Mouse (Mus musculus): ENCODE results near the gene Dnajc22. TPM values are rescaled to one million over a fixed set of nuclear protein-coding genes. Genes with fewer than 3 reads are reported as not detected.
A peak's percentile ranks its signal among the peaks of the same experiment; 100 is the strongest.
"Not testable (repeated sequence)": the region's sequence is repeated elsewhere in the genome, so short reads cannot be mapped to it uniquely, and the experiment has no call there.

Dnajc22 gene
- polyA plus RNA-seq (2012; ENCODE audit: insufficient read depth, low replicate concordance): not detected in 2 replicates

DNA sequence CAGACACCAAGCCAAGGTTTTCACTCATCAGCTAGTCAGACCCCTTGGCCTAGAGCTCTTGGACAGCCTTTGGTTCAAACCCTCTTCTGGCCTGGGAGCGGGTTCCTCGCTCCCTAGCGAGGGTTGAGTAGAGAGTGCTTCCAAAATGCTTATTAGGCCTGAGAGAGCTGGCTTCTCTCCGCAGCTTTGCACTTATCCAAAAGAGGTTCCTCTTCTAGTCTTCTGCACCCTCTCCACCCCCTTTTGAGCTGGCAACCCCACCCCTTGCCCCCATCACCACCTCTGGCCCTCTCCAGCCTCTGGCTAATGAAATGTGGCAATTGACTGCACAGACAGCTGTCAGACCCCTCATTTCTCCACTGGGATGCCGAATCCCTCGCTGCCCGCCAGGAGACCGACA, at the start of gene Dnajc22:
Dnajc22 (plus strand) TSS at position 301 of the 400 bp plus-strand sequence.
- Histone ChIP-seq H3K4me3 (replicated peaks) (peak within 1 kb of the TSS; percentile 89), H3K36me3 (replicated peaks; ENCODE audit: low read length) (no peaks in the 10 kb centered on the region), H3K27me3 (replicated peaks) (peaks cover 93% of the 10 kb centered on the region), H3K4me1 (peaks cover 60% of the 10 kb centered on the region), H3K9me3 (no peaks in the 10 kb centered on the region)
- TF ChIP-seq FLI1 (IDR thresholded peaks at IDR 0.05; ENCODE audit: low read length): no peak
- TF ChIP-seq GATA1 (IDR thresholded peaks at IDR 0.05; ENCODE audit: borderline replicate concordance, low read length): no peak

DNA sequence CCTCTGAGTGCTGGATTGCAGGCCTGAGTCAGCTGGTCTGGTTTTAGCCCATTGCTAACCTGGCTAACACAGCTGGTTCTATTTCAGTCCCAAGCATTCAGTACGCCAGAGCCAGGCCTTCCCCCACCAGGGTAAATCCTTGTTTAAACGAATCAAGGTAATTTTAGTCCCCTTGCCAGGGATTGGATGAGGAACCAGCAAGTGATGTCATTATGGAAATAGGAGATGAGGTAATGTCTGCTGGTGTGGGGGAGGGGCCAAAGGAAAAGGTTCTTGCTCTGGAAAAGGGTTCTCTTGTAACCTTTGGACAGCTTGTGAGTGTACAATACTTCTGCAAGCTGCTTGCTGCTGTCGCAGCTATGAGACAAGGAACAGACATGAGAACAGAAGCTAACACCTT, 48.1 kb upstream of the Dnajc22 start:
- Histone ChIP-seq H3K4me3 (replicated peaks) (no peak overlapping the region), H3K4me1 (peaks cover 30% of the 10 kb centered on the region), H3K36me3 (replicated peaks; ENCODE audit: low read length) (peaks cover 5% of the 10 kb centered on the region), H3K27me3 (replicated peaks) (peaks cover 24% of the 10 kb centered on the region), H3K9me3 (peaks cover 9% of the 10 kb centered on the region)
- no peak for TF ChIP-seq FLI1 (IDR thresholded peaks at IDR 0.05; ENCODE audit: low read length)
- no peak for TF ChIP-seq GATA1 (IDR thresholded peaks at IDR 0.05; ENCODE audit: borderline replicate concordance, low read length)

DNA sequence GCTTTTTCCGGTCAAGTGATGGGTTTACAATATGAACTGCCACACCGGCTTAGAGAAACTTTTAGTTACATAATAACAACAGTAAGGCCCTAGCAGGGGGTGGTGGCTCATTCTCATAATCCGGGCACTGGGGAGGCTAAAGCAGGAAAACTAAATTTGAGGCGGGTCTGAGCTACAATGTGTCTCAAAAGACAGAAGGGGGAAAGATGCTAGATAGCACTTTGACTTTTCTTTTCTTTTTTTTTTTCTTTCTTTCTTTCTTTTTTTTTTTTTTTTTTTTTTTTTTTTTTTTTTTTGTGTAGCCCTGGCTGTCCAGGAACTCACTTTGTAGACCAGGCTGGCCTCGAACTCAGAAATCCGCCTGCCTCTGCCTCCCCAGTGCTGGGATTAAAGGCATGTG, 47.2 kb upstream of the Dnajc22 start:
- Histone ChIP-seq H3K27me3 (replicated peaks) (peaks cover 27% of the 10 kb centered on the region), H3K4me1 (peaks cover 30% of the 10 kb centered on the region)
- not testable (repeated sequence) for H3K4me3 ChIP-seq (replicated peaks); H3K9me3 ChIP-seq; H3K36me3 ChIP-seq (replicated peaks; ENCODE audit: low read length)

DNA sequence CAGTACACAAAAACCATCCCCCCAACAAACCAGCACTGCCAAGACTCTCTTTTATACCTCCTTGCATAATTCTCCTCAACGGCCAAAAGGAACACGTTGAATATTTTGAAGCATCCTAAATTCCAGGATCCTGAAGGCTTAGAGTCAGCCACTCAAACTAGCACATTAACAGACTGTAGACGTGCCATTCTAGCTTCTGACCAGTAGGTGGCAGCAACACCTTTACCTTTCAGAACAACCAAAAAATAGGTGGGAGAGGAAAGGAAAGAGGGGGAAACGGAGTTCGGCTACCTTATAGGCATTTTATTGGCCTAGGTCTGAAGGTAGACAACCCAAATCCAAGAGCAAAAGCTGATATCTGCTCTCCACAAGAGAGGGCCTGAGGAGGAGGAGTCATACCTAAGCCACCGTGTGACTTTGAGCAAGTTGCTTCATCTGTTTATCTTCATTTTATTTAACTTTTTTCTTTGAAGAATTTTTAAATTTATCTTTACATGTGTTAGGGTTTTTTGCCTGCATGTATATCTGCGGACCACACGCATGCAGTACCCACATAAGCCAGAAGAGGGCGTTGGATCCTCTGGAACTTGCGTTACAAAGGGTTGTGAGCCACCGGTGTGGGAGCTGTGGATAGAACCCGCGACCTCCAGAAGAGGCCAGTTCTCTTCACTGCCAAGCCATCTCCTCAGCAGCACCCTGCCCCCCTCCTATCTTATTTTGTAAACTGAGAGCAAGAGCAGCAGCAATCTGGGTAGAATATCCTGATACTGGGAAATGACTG, 43.3 kb upstream of the Dnajc22 start:
- Histone ChIP-seq H3K9me3 (peaks cover 2% of the 10 kb centered on the region), H3K36me3 (replicated peaks; ENCODE audit: low read length) (no peaks in the 10 kb centered on the region), H3K27me3 (replicated peaks) (peaks cover 47% of the 10 kb centered on the region), H3K4me3 (replicated peaks) (peak overlapping the region; percentile 75), H3K4me1 (peaks cover 36% of the 10 kb centered on the region)
- TF ChIP-seq GATA1 (IDR thresholded peaks at IDR 0.05; ENCODE audit: borderline replicate concordance, low read length) (no peak), FLI1 (IDR thresholded peaks at IDR 0.05; ENCODE audit: low read length) (no peak)

DNA sequence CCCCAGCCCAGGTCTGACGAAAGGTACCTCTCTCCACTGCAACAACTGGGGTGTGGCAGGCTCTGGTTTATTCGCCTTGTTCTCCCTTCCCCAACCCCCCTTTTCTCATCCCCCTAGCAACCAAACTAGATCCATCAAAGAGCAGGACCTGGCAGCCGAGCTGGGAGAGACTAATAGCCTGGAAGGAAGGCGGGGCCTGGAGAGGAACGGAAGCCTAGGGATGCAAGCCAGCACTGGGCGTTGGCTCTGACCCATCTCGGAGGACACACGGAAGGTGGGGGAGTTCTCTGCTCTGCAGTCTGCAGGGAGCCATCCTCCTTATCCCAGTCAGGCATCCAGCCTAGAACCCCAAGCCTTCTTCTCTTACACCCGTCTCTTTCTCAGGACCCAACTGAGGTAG, 39.6 kb upstream of the Dnajc22 start:
- no peak for TF ChIP-seq GATA1 (IDR thresholded peaks at IDR 0.05; ENCODE audit: borderline replicate concordance, low read length)
- no peak for TF ChIP-seq FLI1 (IDR thresholded peaks at IDR 0.05; ENCODE audit: low read length)
- Histone ChIP-seq H3K4me3 (replicated peaks) (no peak overlapping the region), H3K36me3 (replicated peaks; ENCODE audit: low read length) (no peaks in the 10 kb centered on the region), H3K27me3 (replicated peaks) (peaks cover 76% of the 10 kb centered on the region), H3K9me3 (no peaks in the 10 kb centered on the region), H3K4me1 (peaks cover 55% of the 10 kb centered on the region)

DNA sequence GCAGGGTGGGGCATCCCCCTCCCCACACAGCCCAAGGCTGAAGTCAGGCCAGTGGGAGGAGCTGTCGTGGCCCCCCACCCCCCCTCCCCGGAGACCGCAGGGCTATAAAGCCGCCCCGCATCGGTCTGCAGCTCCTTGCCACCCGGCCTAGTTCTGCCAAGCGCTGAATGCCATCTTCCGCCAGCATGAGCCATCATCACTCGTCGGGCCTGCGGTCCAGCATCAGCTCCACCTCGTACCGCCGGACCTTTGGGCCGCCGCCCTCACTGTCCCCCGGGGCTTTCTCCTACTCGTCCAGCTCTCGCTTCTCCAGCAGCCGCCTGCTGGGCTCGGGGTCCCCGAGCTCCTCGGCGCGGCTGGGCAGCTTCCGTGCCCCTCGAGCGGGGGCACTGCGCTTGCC, 37.9 kb upstream of the Dnajc22 start, which contains the start of gene Prph:
Prph (plus strand) TSS at position 135 of the 400 bp plus-strand sequence.
- TF ChIP-seq GATA1 (IDR thresholded peaks at IDR 0.05; ENCODE audit: borderline replicate concordance, low read length) (no peak), FLI1 (IDR thresholded peaks at IDR 0.05; ENCODE audit: low read length) (no peak)
- Histone ChIP-seq H3K27me3 (replicated peaks) (peaks cover 89% of the 10 kb centered on the region), H3K9me3 (peaks cover 8% of the 10 kb centered on the region), H3K4me3 (replicated peaks) (peak within 1 kb of the TSS; percentile 87), H3K4me1 (peaks cover 45% of the 10 kb centered on the region), H3K36me3 (replicated peaks; ENCODE audit: low read length) (no peaks in the 10 kb centered on the region)

DNA sequence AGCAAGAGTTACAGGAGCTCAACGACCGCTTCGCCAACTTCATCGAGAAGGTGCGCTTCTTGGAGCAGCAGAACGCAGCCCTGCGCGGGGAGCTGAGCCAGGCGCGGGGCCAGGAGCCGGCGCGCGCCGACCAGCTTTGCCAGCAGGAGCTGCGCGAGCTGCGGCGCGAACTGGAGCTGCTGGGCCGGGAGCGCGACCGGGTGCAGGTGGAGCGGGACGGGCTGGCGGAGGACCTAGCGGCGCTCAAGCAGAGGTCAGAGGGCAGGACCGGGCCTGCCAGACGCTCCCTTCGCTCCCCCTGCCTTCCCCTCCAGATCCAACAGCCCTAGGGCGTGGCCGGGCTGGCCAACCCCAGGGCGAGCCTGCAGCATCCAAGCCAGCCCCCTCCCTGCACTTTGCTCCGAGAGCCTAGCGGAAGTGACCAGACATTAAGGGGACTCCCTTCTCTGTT, 37.4 kb upstream of the Dnajc22 start:
- Histone ChIP-seq H3K4me3 (replicated peaks) (peak overlapping the region; percentile 87), H3K27me3 (replicated peaks) (peaks cover 93% of the 10 kb centered on the region), H3K9me3 (peaks cover 8% of the 10 kb centered on the region), H3K4me1 (peaks cover 40% of the 10 kb centered on the region), H3K36me3 (replicated peaks; ENCODE audit: low read length) (no peaks in the 10 kb centered on the region)
- TF ChIP-seq GATA1 (IDR thresholded peaks at IDR 0.05; ENCODE audit: borderline replicate concordance, low read length) (no peak), FLI1 (IDR thresholded peaks at IDR 0.05; ENCODE audit: low read length) (no peak)

DNA sequence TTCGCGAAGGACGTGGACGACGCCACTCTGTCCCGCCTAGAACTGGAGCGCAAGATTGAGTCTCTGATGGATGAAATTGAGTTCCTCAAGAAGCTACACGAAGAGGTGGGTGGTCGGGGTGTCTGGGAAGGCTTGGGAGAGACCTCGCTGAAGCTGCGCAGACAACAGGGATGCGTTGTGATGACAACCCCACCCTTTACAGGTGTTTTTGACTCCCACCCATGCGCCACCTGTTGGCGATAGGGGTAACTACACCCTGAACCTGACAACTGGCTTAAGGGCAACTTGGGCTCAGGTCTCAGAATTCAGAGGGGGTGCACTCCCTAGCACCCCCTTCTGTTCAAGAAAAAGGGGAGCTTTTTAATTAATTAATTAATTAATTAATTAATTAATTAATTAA, 36.6 kb upstream of the Dnajc22 start:
- H3K27me3 ChIP-seq (replicated peaks): peaks cover 93% of the 10 kb centered on the region
- peak overlapping the region; percentile 87 for H3K4me3 ChIP-seq (replicated peaks)
- H3K4me1 ChIP-seq: peaks cover 36% of the 10 kb centered on the region
- TF ChIP-seq FLI1 (IDR thresholded peaks at IDR 0.05; ENCODE audit: low read length) (no peak), GATA1 (IDR thresholded peaks at IDR 0.05; ENCODE audit: borderline replicate concordance, low read length) (no peak)
- H3K36me3 ChIP-seq (replicated peaks; ENCODE audit: low read length): no peaks in the 10 kb centered on the region
- H3K9me3 ChIP-seq: peaks cover 8% of the 10 kb centered on the region

DNA sequence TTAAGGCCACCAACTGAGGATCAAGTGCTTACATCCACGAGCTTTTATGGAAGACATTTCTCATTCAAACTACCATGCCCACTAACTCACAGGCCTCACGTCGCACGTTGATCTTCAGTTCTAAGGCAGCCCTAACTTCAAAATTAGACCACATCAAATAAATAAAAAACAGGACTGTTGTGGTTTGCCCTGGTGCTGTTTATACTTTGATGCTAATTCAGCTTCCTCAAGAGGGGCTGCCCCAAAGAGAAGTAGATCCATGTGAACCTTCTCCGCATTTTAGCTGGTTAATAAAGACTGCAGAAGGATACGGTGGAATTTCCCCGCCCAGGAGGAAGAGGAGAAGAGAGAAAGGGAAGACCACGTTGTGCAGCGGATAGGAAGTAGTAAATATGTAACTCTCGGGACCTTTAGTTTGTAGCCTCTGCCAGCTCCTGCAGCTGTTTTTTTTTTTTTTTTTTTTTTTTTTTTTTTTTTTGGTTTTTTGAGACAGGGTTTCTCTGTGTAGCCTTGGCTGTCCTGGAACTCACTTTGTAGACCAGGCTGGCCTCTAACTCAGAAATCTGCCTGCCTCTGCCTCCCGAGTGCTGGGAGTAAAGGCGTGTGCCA, 27.3 kb upstream of the Dnajc22 start:
- no peaks in the 10 kb centered on the region for H3K36me3 ChIP-seq (replicated peaks; ENCODE audit: low read length)
- no peaks in the 10 kb centered on the region for H3K4me1 ChIP-seq
- H3K4me3 ChIP-seq (replicated peaks): no peak overlapping the region
- H3K27me3 ChIP-seq (replicated peaks): peaks cover 60% of the 10 kb centered on the region
- no peak for TF ChIP-seq GATA1 (IDR thresholded peaks at IDR 0.05; ENCODE audit: borderline replicate concordance, low read length)
- no peaks in the 10 kb centered on the region for H3K9me3 ChIP-seq

DNA sequence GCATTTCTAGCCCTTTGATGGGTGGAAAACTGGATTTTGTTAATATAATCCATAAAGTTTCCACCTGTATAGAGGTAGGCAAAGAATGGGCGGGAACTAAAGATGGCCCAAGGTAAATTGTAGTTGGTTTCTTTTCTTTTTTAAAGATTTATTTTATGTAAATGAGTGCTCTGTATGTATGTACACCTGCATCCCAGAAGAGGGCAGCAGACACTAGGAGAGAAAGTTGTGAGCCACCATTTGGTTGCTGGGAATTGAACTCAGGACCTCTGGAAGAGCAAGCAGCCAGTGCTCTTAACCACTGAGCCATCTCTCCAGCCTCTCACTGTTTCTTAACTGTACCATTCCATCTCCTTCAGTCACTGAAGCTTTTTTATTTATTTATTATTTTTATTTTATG, 21.0 kb upstream of the Dnajc22 start:
- H3K4me1 ChIP-seq: peaks cover 32% of the 10 kb centered on the region
- no peak overlapping the region for H3K4me3 ChIP-seq (replicated peaks)
- peaks cover 19% of the 10 kb centered on the region for H3K27me3 ChIP-seq (replicated peaks)
- no peaks in the 10 kb centered on the region for H3K9me3 ChIP-seq
- H3K36me3 ChIP-seq (replicated peaks; ENCODE audit: low read length): peaks cover 6% of the 10 kb centered on the region
- no peak for TF ChIP-seq FLI1 (IDR thresholded peaks at IDR 0.05; ENCODE audit: low read length)
- TF ChIP-seq GATA1 (IDR thresholded peaks at IDR 0.05; ENCODE audit: borderline replicate concordance, low read length): no peak
